Mouse (Mus musculus) brain, embryonic 14.5 days (tissue): ENCODE results near the gene Tomm6. TPM values are rescaled to one million over a fixed set of nuclear protein-coding genes. Genes with fewer than 3 reads are reported as not detected.

Experiments used
- DNase-seq: peaks from one replicate; pipeline ENCODE4 v3.0.0-alpha.2; 2011; ENCODE audit warnings: low read depth
- CTCF ChIP-seq: fragments of 200-500 bp; IDR thresholded peaks from 2 replicates; pipeline ENCODE4 v1.5.1; 2012; ENCODE audit warnings: inconsistent platforms, mild to moderate bottlenecking, moderate library complexity, borderline replicate concordance; ENCODE audit not compliant: insufficient read depth, insufficient read length; ENCODE audit errors: extremely low read depth
- POLR2A ChIP-seq: fragments of 200-500 bp; IDR thresholded peaks from 2 replicates; pipeline ENCODE4 v1.6.1; 2012; ENCODE audit warnings: mild to moderate bottlenecking, inconsistent platforms, borderline replicate concordance; ENCODE audit not compliant: poor library complexity, insufficient read depth, insufficient read length, severe bottlenecking; ENCODE audit errors: extremely low read depth
- polyA plus RNA-seq: library from polyadenylated mRNA; depleted of rRNA; stranded (reverse); fragments of >200 nt; gene quantifications from 2 replicates; pipeline ENCODE4 v1.2.3, GENCODE M21; 2012

The Tomm6 gene
- polyA plus RNA-seq, 1 experiment: 102 TPM

DNA sequence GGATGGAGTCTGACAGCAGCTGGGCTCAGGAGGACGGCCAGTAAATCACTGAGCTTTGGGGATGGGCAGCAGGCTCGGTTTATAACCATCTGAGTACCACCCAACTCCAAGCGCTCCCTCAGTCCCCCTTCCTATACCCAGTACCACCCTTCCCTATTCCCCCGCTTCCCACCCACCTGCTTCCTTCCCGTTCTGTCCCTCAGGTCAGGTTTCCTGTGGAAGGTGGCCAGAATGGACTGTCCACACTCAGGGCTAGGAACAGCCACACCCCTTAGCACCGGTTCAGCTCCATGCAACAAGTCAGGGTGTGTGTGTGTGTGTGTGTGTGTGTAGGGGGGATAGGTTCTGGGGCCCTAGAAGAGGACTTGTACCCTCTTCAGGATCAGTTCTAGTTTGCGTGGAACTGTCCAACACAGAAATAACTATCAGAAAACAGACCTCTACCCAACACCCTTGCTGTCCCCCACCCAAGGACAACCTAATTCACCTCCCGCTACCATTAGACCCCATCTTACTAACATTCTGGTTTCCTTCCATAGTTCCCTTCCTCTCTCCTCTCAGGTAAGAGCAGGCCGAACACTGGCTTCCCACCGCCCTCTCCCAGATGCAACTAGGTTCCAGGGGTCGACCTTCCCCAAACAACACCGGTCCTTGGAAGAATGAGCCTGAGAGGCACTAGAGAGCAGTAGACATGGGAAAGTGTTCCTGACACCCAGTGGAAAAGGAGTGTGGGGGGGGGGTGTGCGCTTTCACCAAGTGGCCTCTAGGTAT, 5.7 kb upstream of the Tomm6 start:
- TF ChIP-seq CTCF (no peak), POLR2A (no peak)
- DNase-seq: no peak

- no peak for TF ChIP-seq CTCF
- TF ChIP-seq POLR2A: no peak
- no peak for DNase-seq
Observed at GRCm38 (mm10) chr17:47691650-47692049, 3.5 kb upstream of the Tomm6 start.

GRCm38 (mm10) chr17:47689894-47690293, 1.7 kb upstream of the Tomm6 start:
- TF ChIP-seq CTCF (no peak), POLR2A (no peak)
- no peak for DNase-seq

- TF ChIP-seq POLR2A: 0 out of 2 replicates have a peak, but pooled peaks have one; percentile 26
- no peak for TF ChIP-seq CTCF
Observed at GRCm38 (mm10) chr17:47688608-47689575, 706 bp upstream of the Tomm6 start, which contains the start of gene Frs3. TSS of gene Frs3 (plus strand) at chr17:47689030.

GRCm38 (mm10) chr17:47687409-47688343, 510 bp downstream of the Tomm6 start:
- TF ChIP-seq POLR2A (peak; percentile 53; the same call in 1 of the 2 replicates), CTCF (no peak)
- DNase-seq: peak; percentile 99

More at GRCm38 (mm10) chr17:47688608-47689575, 706 bp upstream of the Tomm6 start, which contains the start of gene Frs3:
- peak; percentile 84 for DNase-seq

- TF ChIP-seq CTCF (no peak), POLR2A (no peak)
- DNase-seq: no peak
Observed at GRCm38 (mm10) chr17:47682836-47683235, 5.3 kb downstream of the Tomm6 start.

DNA sequence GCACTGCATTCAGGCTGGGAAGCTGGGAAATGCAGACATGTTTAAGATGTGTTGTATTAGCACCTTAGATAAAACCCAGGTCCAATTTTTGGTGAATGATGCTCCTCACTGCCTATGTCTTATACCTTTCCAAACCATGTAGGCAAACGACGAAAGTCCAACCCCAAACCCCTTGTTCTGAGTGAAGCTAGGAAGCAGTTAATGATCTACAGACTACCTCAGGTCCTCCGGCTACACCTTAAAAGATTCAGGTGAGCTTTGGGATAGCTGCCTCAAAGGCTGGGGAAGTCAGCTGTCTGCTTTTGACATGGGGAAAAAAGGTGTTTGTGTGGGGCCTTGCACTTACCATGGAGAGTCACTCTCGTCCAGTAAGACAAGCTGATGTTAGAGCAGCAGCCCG, 9.5 kb downstream of the Tomm6 start:
- TF ChIP-seq POLR2A (no peak), CTCF (no peak)
- DNase-seq: no peak

DNA sequence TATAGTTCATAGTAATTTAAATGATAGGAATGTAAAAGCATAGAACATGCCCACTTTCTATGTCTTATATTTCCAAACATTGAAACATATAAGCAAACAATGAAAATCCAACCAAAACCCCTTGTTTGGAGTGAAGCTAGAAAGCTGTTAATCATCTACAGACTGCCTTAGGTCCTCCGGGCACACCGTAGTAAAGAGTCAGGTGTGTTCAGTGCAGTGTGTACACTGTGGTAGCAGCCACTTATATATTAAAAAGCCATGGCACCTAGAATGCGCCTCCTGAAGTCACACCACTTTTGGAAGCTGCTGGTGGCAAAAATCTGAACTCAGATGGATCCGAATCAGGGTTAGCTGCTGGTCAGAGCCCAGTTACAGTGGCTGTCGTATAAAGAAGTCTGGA, 9.9 kb downstream of the Tomm6 start:
- no peak for DNase-seq
- TF ChIP-seq CTCF (no peak), POLR2A (no peak)

DNA sequence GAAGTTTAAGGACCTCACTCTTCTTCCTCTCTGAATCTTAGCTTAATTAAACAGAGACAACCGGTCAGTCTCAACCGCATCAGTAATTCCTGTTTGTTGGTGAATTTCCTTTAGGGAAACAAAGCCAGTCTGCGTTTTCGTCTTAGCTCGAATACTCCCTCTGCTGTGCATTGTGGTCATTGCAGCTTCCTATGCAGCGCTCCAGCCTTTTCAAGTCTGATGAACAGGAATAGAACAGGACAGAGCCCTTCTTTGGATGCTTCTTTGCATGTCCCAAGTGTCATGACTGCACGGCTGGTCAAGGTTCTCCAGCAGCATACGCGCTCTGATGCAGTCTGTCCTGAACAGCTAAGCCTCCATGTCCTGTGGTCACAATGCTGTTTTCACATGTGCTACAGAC, 11.6 kb downstream of the Tomm6 start:
- peak; percentile 88 for DNase-seq
- TF ChIP-seq POLR2A: no peak
- TF ChIP-seq CTCF: peak; percentile 80

GRCm38 (mm10) chr17:47672311-47673111, 15.7 kb downstream of the Tomm6 start:
- peak; percentile 70 for DNase-seq
- TF ChIP-seq POLR2A (no peak), CTCF (no peak)

GRCm38 (mm10) chr17:47671988-47672310, 16.2 kb downstream of the Tomm6 start:
- DNase-seq: no peak
- TF ChIP-seq CTCF (no peak), POLR2A (no peak)
